Mouse (Mus musculus): ENCODE measurements around the gene Opa3. TPM values are rescaled to one million over a fixed set of nuclear protein-coding genes. Genes with fewer than 3 reads are reported as not detected.

The Opa3 gene
- polyA plus RNA-seq (2015; fragmentation: Nextera tagmentation; extraction: Ambion mirVana): 33.0 and 34.5 TPM in 2 replicates

GRCm38 (mm10) chr7:19227883-19228792 lies at the start of gene Opa3:
TSS of gene Opa3 (plus strand) at chr7:19228334.
- ATAC-seq (ENCODE audit: insufficient read depth, low FRiP score): peak; percentile 94
- Histone ChIP-seq H3K36me3 (ENCODE audit: control insufficient read depth, insufficient read depth, low read length) (no peaks in the 10 kb centered on the region), H3K9ac (ENCODE audit: low read length) (peak within 1 kb of the TSS; percentile 85), H3K27me3 (ENCODE audit: control insufficient read depth, insufficient read depth, low read length) (no peaks in the 10 kb centered on the region), H3K4me2 (ENCODE audit: low read depth, low read length) (peak within 1 kb of the TSS; percentile 79), H3K9me3 (replicated peaks; ENCODE audit: control insufficient read depth, low read length) (no peaks in the 10 kb centered on the region), H3K27ac (ENCODE audit: low read length) (peak within 1 kb of the TSS; percentile 100), H3K4me1 (ENCODE audit: control insufficient read depth, insufficient read depth, low read length) (peaks cover 12% of the 10 kb centered on the region), H3K4me3 (replicated peaks; ENCODE audit: low read length) (peak within 1 kb of the TSS; percentile 73)
- under 1% methylated on average over 89 of the region's 91 CpGs for WGBS

GRCm38 (mm10) chr7:19178443-19179092 lies 49.6 kb upstream of the Opa3 start:
- no peak overlapping the region for H3K27ac ChIP-seq (ENCODE audit: low read length)
- peak overlapping the region; percentile 25; the same call in 1 of the 2 replicates for H3K4me3 ChIP-seq (replicated peaks; ENCODE audit: low read length)
- 5% methylated on average over 27 of the region's 27 CpGs for WGBS
- H3K9ac ChIP-seq (ENCODE audit: low read length): no peak overlapping the region
- H3K27me3 ChIP-seq (ENCODE audit: control insufficient read depth, insufficient read depth, low read length): peaks cover 50% of the 10 kb centered on the region
- H3K4me1 ChIP-seq (ENCODE audit: control insufficient read depth, insufficient read depth, low read length): peaks cover 17% of the 10 kb centered on the region
- H3K36me3 ChIP-seq (ENCODE audit: control insufficient read depth, insufficient read depth, low read length): no peaks in the 10 kb centered on the region
- peak overlapping the region; percentile 43 for H3K4me2 ChIP-seq (ENCODE audit: low read depth, low read length)
- no peaks in the 10 kb centered on the region; the same call in 1 of the 2 replicates for H3K9me3 ChIP-seq (replicated peaks; ENCODE audit: control insufficient read depth, low read length)
- ATAC-seq (ENCODE audit: insufficient read depth, low FRiP score): no peak

DNA sequence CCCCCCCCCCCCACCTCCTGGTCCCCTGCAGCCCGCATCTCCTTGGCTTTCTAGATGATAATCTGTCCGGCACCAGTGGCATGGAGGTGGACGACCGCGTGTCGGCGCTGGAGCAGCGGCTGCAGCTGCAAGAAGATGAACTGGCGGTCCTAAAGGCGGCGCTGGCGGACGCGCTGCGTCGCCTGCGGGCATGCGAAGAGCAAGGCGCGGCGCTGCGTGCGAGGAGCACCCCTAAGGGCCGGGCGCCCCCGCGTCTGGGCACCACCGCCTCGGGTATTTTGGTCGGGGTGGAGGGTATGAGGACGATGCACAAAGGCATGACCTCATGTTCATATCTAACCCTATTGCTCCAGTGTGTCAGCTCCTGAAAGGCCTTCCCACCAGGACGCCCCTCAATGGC lies 49.0 kb upstream of the Opa3 start:
- no peak for ATAC-seq (ENCODE audit: insufficient read depth, low FRiP score)
- under 1% methylated on average over 31 of the region's 32 CpGs for WGBS
- peaks cover 17% of the 10 kb centered on the region for H3K4me1 ChIP-seq (ENCODE audit: control insufficient read depth, insufficient read depth, low read length)

GRCm38 (mm10) chr7:19179936-19180335 lies 48.2 kb upstream of the Opa3 start:
- peak overlapping the region; percentile 43; the same call in 1 of the 2 replicates for H3K4me2 ChIP-seq (ENCODE audit: low read depth, low read length)
- no peaks in the 10 kb centered on the region; the same call in 1 of the 2 replicates for H3K9me3 ChIP-seq (replicated peaks; ENCODE audit: control insufficient read depth, low read length)
- H3K36me3 ChIP-seq (ENCODE audit: control insufficient read depth, insufficient read depth, low read length): no peaks in the 10 kb centered on the region
- H3K27me3 ChIP-seq (ENCODE audit: control insufficient read depth, insufficient read depth, low read length): peaks cover 50% of the 10 kb centered on the region
- no peak for ATAC-seq (ENCODE audit: insufficient read depth, low FRiP score)
- WGBS: 32% methylated on average over 6 of the region's 6 CpGs
- H3K4me1 ChIP-seq (ENCODE audit: control insufficient read depth, insufficient read depth, low read length): peaks cover 19% of the 10 kb centered on the region
- no peak overlapping the region for H3K4me3 ChIP-seq (replicated peaks; ENCODE audit: low read length)
- H3K9ac ChIP-seq (ENCODE audit: low read length): no peak overlapping the region
- no peak overlapping the region for H3K27ac ChIP-seq (ENCODE audit: low read length)

More for the DNA sequence above, 49.0 kb upstream of the Opa3 start:
- no peaks in the 10 kb centered on the region for H3K36me3 ChIP-seq (ENCODE audit: control insufficient read depth, insufficient read depth, low read length)
- no peak overlapping the region for H3K9ac ChIP-seq (ENCODE audit: low read length)
- H3K9me3 ChIP-seq (replicated peaks; ENCODE audit: control insufficient read depth, low read length): no peaks in the 10 kb centered on the region; the same call in 1 of the 2 replicates
- peak overlapping the region; percentile 25 for H3K4me3 ChIP-seq (replicated peaks; ENCODE audit: low read length)
- H3K27me3 ChIP-seq (ENCODE audit: control insufficient read depth, insufficient read depth, low read length): peaks cover 50% of the 10 kb centered on the region
- H3K27ac ChIP-seq (ENCODE audit: low read length): no peak overlapping the region
- peak overlapping the region; percentile 43 for H3K4me2 ChIP-seq (ENCODE audit: low read depth, low read length)

DNA sequence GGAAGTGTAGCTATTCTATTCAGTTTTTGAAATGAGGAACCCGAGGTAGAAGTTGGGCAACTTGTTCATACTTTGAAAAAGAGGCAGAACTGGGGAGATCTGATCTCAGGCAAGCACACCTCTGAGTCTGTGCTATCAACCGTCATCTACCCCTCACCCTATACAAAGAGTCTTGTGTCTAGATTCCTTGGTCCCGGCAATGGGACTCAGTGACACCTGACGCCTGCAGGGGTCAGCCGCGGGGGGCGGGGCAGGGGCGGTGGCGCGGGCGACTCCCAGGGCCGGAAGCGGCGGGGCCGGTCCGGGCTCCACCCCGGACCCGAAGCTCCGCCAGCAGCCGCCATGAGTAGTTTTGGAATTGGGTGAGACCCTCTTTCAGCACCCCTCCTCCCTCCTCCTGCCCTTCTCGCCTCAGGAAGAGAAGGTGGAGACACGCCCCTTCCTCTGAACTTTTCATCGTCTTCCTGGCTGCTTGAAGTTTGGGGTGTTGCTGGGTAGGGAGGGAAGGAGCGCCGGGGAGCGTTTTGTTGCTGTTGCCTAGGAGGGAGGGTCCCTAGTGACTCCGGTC lies 47.2 kb upstream of the Opa3 start:
- H3K4me3 ChIP-seq (replicated peaks; ENCODE audit: low read length): peak overlapping the region; percentile 54
- ATAC-seq (ENCODE audit: insufficient read depth, low FRiP score): peak; percentile 48; the same call in 1 of the 2 replicates
- H3K36me3 ChIP-seq (ENCODE audit: control insufficient read depth, insufficient read depth, low read length): no peaks in the 10 kb centered on the region
- peaks cover 18% of the 10 kb centered on the region for H3K4me1 ChIP-seq (ENCODE audit: control insufficient read depth, insufficient read depth, low read length)
- H3K4me2 ChIP-seq (ENCODE audit: low read depth, low read length): peak overlapping the region; percentile 77
- H3K27me3 ChIP-seq (ENCODE audit: control insufficient read depth, insufficient read depth, low read length): peaks cover 44% of the 10 kb centered on the region
- no peaks in the 10 kb centered on the region; the same call in 1 of the 2 replicates for H3K9me3 ChIP-seq (replicated peaks; ENCODE audit: control insufficient read depth, low read length)
- WGBS: 0% methylated on average over 26 of the region's 27 CpGs
- no peak overlapping the region; the same call in 1 of the 2 replicates for H3K27ac ChIP-seq (ENCODE audit: low read length)
- H3K9ac ChIP-seq (ENCODE audit: low read length): peak overlapping the region; percentile 72

DNA sequence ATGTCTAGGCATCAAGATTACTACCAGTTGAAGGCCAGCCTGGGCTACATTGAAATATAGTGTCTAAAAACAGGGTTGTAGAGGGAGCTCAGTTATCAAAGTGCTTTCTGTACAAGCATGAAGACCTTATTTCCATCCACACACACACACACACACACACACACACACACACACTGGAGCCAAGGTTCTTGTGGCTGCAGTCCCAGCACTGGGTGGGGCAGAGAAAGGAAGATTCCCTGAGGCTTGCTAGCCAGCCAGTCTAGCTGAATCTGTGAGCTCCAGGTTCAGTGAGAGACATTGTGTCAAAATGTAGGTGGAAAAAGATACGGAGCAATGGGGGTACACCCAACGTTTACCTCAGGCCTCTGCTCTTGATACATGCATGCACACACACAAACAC lies 43.9 kb upstream of the Opa3 start:
- Histone ChIP-seq H3K27ac (ENCODE audit: low read length) (no peak overlapping the region), H3K36me3 (ENCODE audit: control insufficient read depth, insufficient read depth, low read length) (no peaks in the 10 kb centered on the region), H3K4me3 (replicated peaks; ENCODE audit: low read length) (no peak overlapping the region), H3K4me2 (ENCODE audit: low read depth, low read length) (no peak overlapping the region), H3K9ac (ENCODE audit: low read length) (no peak overlapping the region), H3K4me1 (ENCODE audit: control insufficient read depth, insufficient read depth, low read length) (peaks cover 15% of the 10 kb centered on the region), H3K9me3 (replicated peaks; ENCODE audit: control insufficient read depth, low read length) (no peaks in the 10 kb centered on the region), H3K27me3 (ENCODE audit: control insufficient read depth, insufficient read depth, low read length) (peaks cover 12% of the 10 kb centered on the region)
- no peak for ATAC-seq (ENCODE audit: insufficient read depth, low FRiP score)
- WGBS: 87% methylated on average over 2 of the region's 2 CpGs

GRCm38 (mm10) chr7:19184758-19185157 lies 43.4 kb upstream of the Opa3 start:
- no peak for ATAC-seq (ENCODE audit: insufficient read depth, low FRiP score)
- peaks cover 7% of the 10 kb centered on the region; the same call in 1 of the 2 replicates for H3K27me3 ChIP-seq (ENCODE audit: control insufficient read depth, insufficient read depth, low read length)
- no peak overlapping the region for H3K4me2 ChIP-seq (ENCODE audit: low read depth, low read length)
- H3K9me3 ChIP-seq (replicated peaks; ENCODE audit: control insufficient read depth, low read length): no peaks in the 10 kb centered on the region
- no peak overlapping the region for H3K27ac ChIP-seq (ENCODE audit: low read length)
- H3K4me3 ChIP-seq (replicated peaks; ENCODE audit: low read length): no peak overlapping the region
- H3K4me1 ChIP-seq (ENCODE audit: control insufficient read depth, insufficient read depth, low read length): peaks cover 10% of the 10 kb centered on the region
- no peaks in the 10 kb centered on the region for H3K36me3 ChIP-seq (ENCODE audit: control insufficient read depth, insufficient read depth, low read length)
- H3K9ac ChIP-seq (ENCODE audit: low read length): no peak overlapping the region
- WGBS: 73% methylated on average over 6 of the region's 6 CpGs

DNA sequence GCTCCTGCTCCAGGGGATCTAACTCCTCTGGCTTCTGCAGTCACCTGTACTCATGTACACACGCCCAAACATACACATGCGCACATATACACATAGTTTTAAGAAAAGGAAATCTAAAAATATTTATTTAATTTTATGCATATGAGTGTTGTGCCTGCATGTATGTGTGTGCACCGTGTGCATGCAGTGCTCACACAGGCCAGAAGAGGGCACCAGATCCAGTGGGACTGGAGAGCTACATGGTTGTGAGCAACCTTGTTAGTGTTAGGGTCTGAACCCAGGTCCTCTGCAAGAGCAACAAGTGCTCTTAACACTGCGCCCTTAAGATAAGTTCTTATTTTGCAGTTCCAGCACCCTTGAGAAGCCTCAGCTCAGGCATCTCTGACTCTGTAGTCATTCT lies 33.5 kb upstream of the Opa3 start:
- peaks cover 12% of the 10 kb centered on the region for H3K36me3 ChIP-seq (ENCODE audit: control insufficient read depth, insufficient read depth, low read length)
- H3K9me3 ChIP-seq (replicated peaks; ENCODE audit: control insufficient read depth, low read length): 0 out of 2 replicates have a peak, but pooled peaks cover 3% of the 10 kb centered on the region
- no peak overlapping the region for H3K27ac ChIP-seq (ENCODE audit: low read length)
- no peak overlapping the region for H3K9ac ChIP-seq (ENCODE audit: low read length)
- no peak overlapping the region for H3K4me2 ChIP-seq (ENCODE audit: low read depth, low read length)
- H3K4me3 ChIP-seq (replicated peaks; ENCODE audit: low read length): no peak overlapping the region
- no peaks in the 10 kb centered on the region for H3K27me3 ChIP-seq (ENCODE audit: control insufficient read depth, insufficient read depth, low read length)
- no peaks in the 10 kb centered on the region for H3K4me1 ChIP-seq (ENCODE audit: control insufficient read depth, insufficient read depth, low read length)
- WGBS: 97% methylated on average over 4 of the region's 4 CpGs
- ATAC-seq (ENCODE audit: insufficient read depth, low FRiP score): no peak
